Mouse (Mus musculus) liver, adult 2 months (tissue): Measurements from ENCODE around the gene Ak5. TPM values are rescaled to one million over a fixed set of nuclear protein-coding genes. Genes with fewer than 3 reads are reported as not detected.

ENCODE experiments used
- DNase-seq: peaks from one replicate; pipeline ENCODE4 v3.0.0-alpha.2; 2011; ENCODE audit warnings: low read depth, low spot score; ENCODE audit errors: extremely low read depth
- H3K27ac ChIP-seq: fragments of 200-500 bp; replicated peaks from 2 replicates; pipeline ENCODE4 v1.5.1; 2012; ENCODE audit warnings: low read depth, mild to moderate bottlenecking, control low read depth, inconsistent platforms, low read length; ENCODE audit not compliant: insufficient read depth
- H3K27me3 ChIP-seq: fragments of 200-500 bp; 2 replicates; pipeline ENCODE4 v1.6.1; 2012; ENCODE audit warnings: mild to moderate bottlenecking, moderate library complexity, low read length, inconsistent platforms; ENCODE audit not compliant: control insufficient read depth, insufficient read depth
- H3K36me3 ChIP-seq: fragments of 200-500 bp; 2 replicates; pipeline ENCODE4 v1.6.1; 2012; ENCODE audit warnings: low read length, inconsistent platforms; ENCODE audit not compliant: control insufficient read depth, insufficient read depth
- H3K4me1 ChIP-seq: fragments of 200-500 bp; 2 replicates; pipeline ENCODE4 v1.6.1; 2011; ENCODE audit warnings: low read length; ENCODE audit not compliant: control insufficient read depth, insufficient read depth
- H3K4me3 ChIP-seq: fragments of 200-500 bp; 2 replicates; pipeline ENCODE4 v1.5.1; 2011; ENCODE audit warnings: low read depth, mild to moderate bottlenecking, control low read depth, low read length, moderate library complexity; ENCODE audit not compliant: insufficient read depth
- H3K79me2 ChIP-seq: fragments of 200-500 bp; 2 replicates; pipeline ENCODE4 v1.6.1; 2012; ENCODE audit warnings: inconsistent platforms, mild to moderate bottlenecking, low read length, moderate library complexity; ENCODE audit not compliant: control insufficient read depth, insufficient read depth
- H3K9ac ChIP-seq: fragments of 200-500 bp; 2 replicates; pipeline ENCODE4 v1.6.1; 2012; ENCODE audit warnings: low read depth, mild to moderate bottlenecking, control low read depth, inconsistent platforms, low read length
- CTCF ChIP-seq: fragments of 200-500 bp; IDR thresholded peaks from 2 replicates; pipeline ENCODE4 v1.5.1; 2011; ENCODE audit warnings: low read depth, low read length, control low read depth
- POLR2A ChIP-seq: fragments of 200-500 bp; IDR thresholded peaks from 2 replicates; pipeline ENCODE4 v1.6.1; 2011; ENCODE audit warnings: low read length, control low read depth; ENCODE audit not compliant: insufficient read depth; ENCODE audit errors: extremely low read depth
- WGBS: fragments of 180-500 bp; shearing (Covaris S2); methylation state at CpG from one replicate; pipeline ENCODE4 v1.1.7; 2018; 5-methylcytosine and 5-hydroxymethylcytosine counted together
- polyA plus RNA-seq: library from polyadenylated mRNA; depleted of rRNA; stranded (reverse); fragments of >200 nt; gene quantifications from 2 replicates; pipeline ENCODE4 v1.2.3, GENCODE M21; 2012
- total RNA-seq: library from RNA; depleted of rRNA; stranded (reverse); fragments of >200 nt; gene quantifications from 2 replicates; pipeline ENCODE4 v1.2.3, GENCODE M21; 2014

Ak5 gene
- total and polyA plus RNA-seq, 2 experiments = not detected

- no peak for DNase-seq
- H3K36me3 ChIP-seq = no peaks in the 10 kb centered on the region
- WGBS = 87% methylated on average over 7 of the region's 7 CpGs
- H3K79me2 ChIP-seq = no peaks in the 10 kb centered on the region
- no peaks in the 10 kb centered on the region for H3K4me1 ChIP-seq
- no peak overlapping the region for H3K9ac ChIP-seq
- no peak overlapping the region for H3K27ac ChIP-seq
- no peak overlapping the region for H3K4me3 ChIP-seq
- TF ChIP-seq CTCF = no peak
- TF ChIP-seq POLR2A = no peak
- H3K27me3 ChIP-seq = no peaks in the 10 kb centered on the region
Measured at GRCm38 (mm10) chr3:152550528-152551115, 117.5 kb downstream of the Ak5 start.

GRCm38 (mm10) chr3:152550031-152550430, 118.1 kb downstream of the Ak5 start:
- no peaks in the 10 kb centered on the region for H3K27me3 ChIP-seq
- no peak overlapping the region for H3K27ac ChIP-seq
- no peaks in the 10 kb centered on the region for H3K4me1 ChIP-seq
- H3K79me2 ChIP-seq = no peaks in the 10 kb centered on the region
- H3K36me3 ChIP-seq = no peaks in the 10 kb centered on the region
- no peak for DNase-seq
- H3K9ac ChIP-seq = no peak overlapping the region
- TF ChIP-seq CTCF = no peak
- TF ChIP-seq POLR2A = no peak
- no peak overlapping the region for H3K4me3 ChIP-seq

- no peak overlapping the region for H3K9ac ChIP-seq
- no peaks in the 10 kb centered on the region for H3K4me1 ChIP-seq
- no peaks in the 10 kb centered on the region for H3K79me2 ChIP-seq
- H3K4me3 ChIP-seq = no peak overlapping the region
- H3K36me3 ChIP-seq = no peaks in the 10 kb centered on the region
- no peaks in the 10 kb centered on the region for H3K27me3 ChIP-seq
- 86% methylated on average over 3 of the region's 3 CpGs for WGBS
- H3K27ac ChIP-seq = no peak overlapping the region
- no peak for DNase-seq
- TF ChIP-seq CTCF (no peak), POLR2A (no peak)
Measured at GRCm38 (mm10) chr3:152544921-152545320, 123.2 kb downstream of the Ak5 start.

GRCm38 (mm10) chr3:152542298-152542697, 125.9 kb downstream of the Ak5 start:
- WGBS = 79% methylated on average over 5 of the region's 5 CpGs
- Histone ChIP-seq H3K27ac (no peak overlapping the region), H3K79me2 (no peaks in the 10 kb centered on the region), H3K9ac (no peak overlapping the region), H3K36me3 (no peaks in the 10 kb centered on the region), H3K27me3 (no peaks in the 10 kb centered on the region), H3K4me1 (no peaks in the 10 kb centered on the region), H3K4me3 (no peak overlapping the region)
- TF ChIP-seq POLR2A = no peak
- TF ChIP-seq CTCF = no peak
- no peak for DNase-seq

GRCm38 (mm10) chr3:152530344-152530743, 137.8 kb downstream of the Ak5 start:
- H3K4me1 ChIP-seq = no peaks in the 10 kb centered on the region
- no peaks in the 10 kb centered on the region for H3K79me2 ChIP-seq
- H3K36me3 ChIP-seq = no peaks in the 10 kb centered on the region
- WGBS = 80% methylated on average over 5 of the region's 5 CpGs
- DNase-seq = no peak
- no peak overlapping the region for H3K27ac ChIP-seq
- H3K4me3 ChIP-seq = no peak overlapping the region
- TF ChIP-seq POLR2A (no peak), CTCF (no peak)
- peaks cover 3% of the 10 kb centered on the region; the same call in 1 of the 2 replicates for H3K27me3 ChIP-seq
- H3K9ac ChIP-seq = no peak overlapping the region

- H3K36me3 ChIP-seq = no peaks in the 10 kb centered on the region
- no peaks in the 10 kb centered on the region for H3K4me1 ChIP-seq
- 61% methylated on average over 11 of the region's 11 CpGs for WGBS
- H3K9ac ChIP-seq = no peak overlapping the region
- no peak overlapping the region for H3K4me3 ChIP-seq
- no peak overlapping the region for H3K27ac ChIP-seq
- no peaks in the 10 kb centered on the region for H3K79me2 ChIP-seq
- H3K27me3 ChIP-seq = no peaks in the 10 kb centered on the region
- no peak for DNase-seq
- no peak for TF ChIP-seq CTCF
- TF ChIP-seq POLR2A = no peak
Measured at GRCm38 (mm10) chr3:152529058-152529972, 138.8 kb downstream of the Ak5 start.
